Mouse (Mus musculus) embryonic facial prominence, embryonic 13.5 days (tissue): ENCODE data around the gene Prss1. TPM values are rescaled to one million over a fixed set of nuclear protein-coding genes. Genes with fewer than 3 reads are reported as not detected.
"Not testable (repeated sequence)": the region's sequence is repeated elsewhere in the genome, so short reads cannot be mapped to it uniquely, and the experiment has no call there.

Experiments used
- ATAC-seq: fragments of 200-750 bp; cut with Nextera tagmentation; 2 replicates; pipeline ENCODE4 v1.8.0; 2017; ENCODE audit warnings: low read depth; ENCODE audit not compliant: insufficient number of reproducible peaks, insufficient read depth, low FRiP score, low TSS enrichment
- H3K27ac ChIP-seq: fragments of 300-500 bp; sonication (generic); 2 replicates; pipeline ENCODE4 v1.5.1; 2015; ENCODE audit warnings: moderate library complexity, mild to moderate bottlenecking, inconsistent platforms
- H3K27me3 ChIP-seq: fragments of 300-500 bp; sonication (generic); 2 replicates; pipeline ENCODE4 v1.6.1; 2015; ENCODE audit warnings: mild to moderate bottlenecking, inconsistent platforms
- H3K36me3 ChIP-seq: fragments of 300-500 bp; sonication (generic); 2 replicates; pipeline ENCODE4 v1.6.1; 2015; ENCODE audit warnings: mild to moderate bottlenecking, inconsistent platforms
- H3K4me1 ChIP-seq: fragments of 300-500 bp; sonication (generic); 2 replicates; pipeline ENCODE4 v1.6.1; 2015; ENCODE audit warnings: inconsistent platforms
- H3K4me2 ChIP-seq: fragments of 300-500 bp; sonication (generic); 2 replicates; pipeline ENCODE4 v1.6.1; 2015; ENCODE audit warnings: moderate library complexity, mild to moderate bottlenecking, inconsistent platforms
- H3K4me3 ChIP-seq: fragments of 300-500 bp; sonication (generic); 2 replicates; pipeline ENCODE4 v1.5.1; 2015; ENCODE audit warnings: mild to moderate bottlenecking, inconsistent platforms
- H3K9ac ChIP-seq: fragments of 300-500 bp; sonication (generic); 2 replicates; pipeline ENCODE4 v1.6.1; 2015; ENCODE audit warnings: mild to moderate bottlenecking, inconsistent platforms
- H3K9me3 ChIP-seq: fragments of 300-500 bp; sonication (generic); 2 replicates; pipeline ENCODE4 v1.6.1; 2016; ENCODE audit warnings: inconsistent platforms
- WGBS: fragments of 180-500 bp; shearing (Covaris S2); methylation state at CpG from one replicate; pipeline ENCODE4 v1.1.7; 2015; ENCODE audit warnings: mixed read lengths; 5-methylcytosine and 5-hydroxymethylcytosine counted together
- polyA plus RNA-seq: library from polyadenylated mRNA; unstranded; fragments of >200 nt; fragmentation: Nextera tagmentation; extraction: Ambion mirVana; gene quantifications from 2 replicates; pipeline ENCODE4 v1.2.1, GENCODE M21; 2015

Gene Prss1
- polyA plus RNA-seq = not detected in 2 replicates

- not testable (repeated sequence) for H3K4me1 ChIP-seq, H3K27me3 ChIP-seq, H3K9ac ChIP-seq, H3K4me2 ChIP-seq, H3K4me3 ChIP-seq, ATAC-seq, H3K27ac ChIP-seq, H3K36me3 ChIP-seq, H3K9me3 ChIP-seq
These were observed at the start of gene Prss1 for GRCm38 (mm10) chr6:41458632-41459031. Gene Prss1, plus strand, starts transcription at chr6:41458932.

DNA sequence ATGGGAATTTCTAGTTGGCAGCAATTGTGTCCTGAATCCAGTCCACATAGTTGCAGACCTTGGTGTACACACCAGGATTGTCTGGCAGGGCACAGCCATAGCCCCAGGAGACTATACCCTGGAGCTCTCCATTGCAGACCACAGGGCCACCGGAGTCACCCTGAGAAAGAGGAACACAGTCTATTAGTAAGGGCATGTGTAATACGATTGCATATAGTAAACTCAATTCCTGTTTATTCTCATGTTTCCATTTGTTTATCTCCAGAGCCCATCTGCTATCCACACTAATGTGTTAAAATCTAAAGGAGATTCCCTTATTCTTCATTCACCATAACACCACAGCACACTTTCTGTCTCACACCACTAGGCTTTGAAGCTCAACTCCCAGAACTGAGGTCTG, 16.5 kb upstream of the Prss1 start:
- WGBS = 79% methylated on average over 2 of the region's 2 CpGs

DNA sequence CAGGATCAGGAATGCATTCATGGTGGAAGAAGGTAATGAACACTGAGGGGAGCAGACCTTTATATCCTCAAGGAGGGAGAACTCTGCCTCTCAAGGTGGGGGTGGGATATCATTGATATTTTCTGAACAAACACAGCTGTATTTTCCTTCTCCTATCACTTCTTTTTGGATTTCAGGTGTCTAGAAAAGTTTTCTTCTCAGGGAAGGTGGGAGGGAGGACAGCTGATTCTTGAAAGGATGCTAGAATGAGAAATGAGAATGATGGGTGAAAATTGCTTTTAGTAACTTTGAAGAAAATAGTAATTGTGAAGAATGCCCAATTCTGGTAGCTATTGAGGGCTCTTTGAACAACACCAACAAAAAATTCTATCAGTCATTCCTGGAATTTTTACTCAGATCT, 12.7 kb upstream of the Prss1 start, which contains the start of gene Gm10334:
TSS of gene Gm10334 (minus strand) at position 101 of the 400 bp plus-strand sequence.
- H3K4me1 ChIP-seq, H3K27me3 ChIP-seq, H3K4me3 ChIP-seq, H3K9me3 ChIP-seq, H3K4me2 ChIP-seq, H3K9ac ChIP-seq, H3K27ac ChIP-seq, H3K36me3 ChIP-seq, ATAC-seq: not testable (repeated sequence)

More for the DNA sequence above, 16.5 kb upstream of the Prss1 start:
- H3K27me3 ChIP-seq, H3K4me3 ChIP-seq, H3K27ac ChIP-seq, H3K9me3 ChIP-seq, H3K9ac ChIP-seq, H3K4me1 ChIP-seq, ATAC-seq, H3K36me3 ChIP-seq, H3K4me2 ChIP-seq: not testable (repeated sequence)

DNA sequence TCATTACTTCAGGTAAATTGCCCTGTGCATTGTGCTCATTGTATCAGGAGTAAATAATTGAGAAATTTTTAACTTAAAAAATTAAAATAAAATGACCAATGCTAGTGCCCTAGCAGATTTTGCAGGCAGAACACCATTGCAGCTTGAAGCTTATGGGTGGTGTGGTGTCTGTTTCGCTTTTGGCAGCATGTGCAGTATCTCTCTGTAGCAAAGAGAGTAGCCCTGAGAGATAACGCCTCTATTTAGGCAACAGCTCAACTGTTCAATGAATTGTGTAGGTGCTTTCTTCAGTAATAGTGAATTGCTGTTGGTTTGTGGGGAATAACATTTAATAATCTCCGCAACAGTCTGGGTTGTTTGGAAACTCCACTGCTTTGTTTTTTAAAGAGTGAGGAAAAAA, 40.6 kb downstream of the Prss1 start:
- Histone ChIP-seq H3K4me1 (no peaks in the 10 kb centered on the region), H3K4me3 (no peak overlapping the region), H3K36me3 (no peaks in the 10 kb centered on the region), H3K9me3 (no peaks in the 10 kb centered on the region; the same call in 1 of the 2 replicates), H3K4me2 (no peak overlapping the region), H3K27ac (no peak overlapping the region), H3K27me3 (no peaks in the 10 kb centered on the region), H3K9ac (no peak overlapping the region)
- no peak for ATAC-seq
- WGBS = 90% methylated on average over 3 of the region's 3 CpGs

DNA sequence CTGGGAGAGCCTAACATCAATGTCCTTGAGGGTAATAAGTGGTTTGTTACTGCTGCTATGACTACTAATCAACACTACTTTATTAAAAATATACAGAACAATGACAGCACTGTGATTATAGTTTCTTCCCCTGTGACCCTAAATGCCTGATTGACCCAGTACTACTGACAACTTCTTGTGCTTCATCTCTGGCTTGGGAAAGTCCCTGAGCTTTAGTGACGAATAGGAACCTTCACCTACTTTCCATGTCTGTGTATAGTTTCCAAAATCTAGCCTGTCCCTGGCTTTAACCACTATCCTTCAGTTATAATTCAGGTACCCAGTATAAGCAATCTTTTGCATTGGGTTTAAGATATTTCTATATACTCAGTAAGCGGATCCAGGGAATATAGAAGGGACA, 46.2 kb downstream of the Prss1 start:
- H3K4me1 ChIP-seq = no peaks in the 10 kb centered on the region
- H3K36me3 ChIP-seq = no peaks in the 10 kb centered on the region
- H3K9ac ChIP-seq = no peak overlapping the region
- no peaks in the 10 kb centered on the region for H3K27me3 ChIP-seq
- H3K9me3 ChIP-seq = no peaks in the 10 kb centered on the region
- ATAC-seq = no peak
- H3K4me2 ChIP-seq = no peak overlapping the region
- WGBS = 91% methylated on average over 2 of the region's 2 CpGs
- no peak overlapping the region for H3K4me3 ChIP-seq
- no peak overlapping the region for H3K27ac ChIP-seq

GRCm38 (mm10) chr6:41505323-41505722, 46.6 kb downstream of the Prss1 start:
- Histone ChIP-seq H3K27ac (no peak overlapping the region), H3K27me3 (no peaks in the 10 kb centered on the region), H3K4me2 (no peak overlapping the region), H3K4me3 (no peak overlapping the region), H3K36me3 (no peaks in the 10 kb centered on the region), H3K9me3 (no peaks in the 10 kb centered on the region), H3K4me1 (no peaks in the 10 kb centered on the region), H3K9ac (no peak overlapping the region)
- no peak for ATAC-seq
- WGBS = 76% methylated on average over 6 of the region's 6 CpGs

Other genes with a start within 250 kb of the Prss1 start
- gene Try4, start 156.7 kb upstream of the Prss1 start, polyA plus RNA-seq = not detected in 2 replicates
- gene Try5, start 142.1 kb upstream of the Prss1 start, polyA plus RNA-seq = not detected in 2 replicates
- not detected in 2 replicates for gene Try10, start 104.8 kb upstream of the Prss1 start, polyA plus RNA-seq
- gene Prss3, start 81.3 kb upstream of the Prss1 start, polyA plus RNA-seq = not detected in 2 replicates
- gene Gm5771, start 66.6 kb upstream of the Prss1 start, polyA plus RNA-seq = not detected in 2 replicates
- not detected in 2 replicates for gene Gm10334, start 12.8 kb upstream of the Prss1 start, polyA plus RNA-seq
- not detected in 2 replicates for gene Prss2, start 62.9 kb downstream of the Prss1 start, polyA plus RNA-seq
- 23.8 and 27.1 TPM in 2 replicates for gene Ephb6, start 146.6 kb downstream of the Prss1 start, polyA plus RNA-seq
- gene Trpv6, start 177.5 kb downstream of the Prss1 start, polyA plus RNA-seq = 1.3 TPM in 2 replicates
- not detected in 2 replicates for gene Trpv5, start 221.8 kb downstream of the Prss1 start, polyA plus RNA-seq
- gene Llcfc1, start 225.5 kb downstream of the Prss1 start, polyA plus RNA-seq = not detected in 2 replicates
- gene Kel, start 245.4 kb downstream of the Prss1 start, polyA plus RNA-seq = 1.3 and 3.3 TPM in 2 replicates